Mouse (Mus musculus): ENCODE measurements around the gene Golga7b. TPM values are rescaled to one million over a fixed set of nuclear protein-coding genes. Genes with fewer than 3 reads are reported as not detected.

Gene Golga7b
- polyA plus RNA-seq, 1 experiment from 2014 or later = 0.11 TPM

DNA sequence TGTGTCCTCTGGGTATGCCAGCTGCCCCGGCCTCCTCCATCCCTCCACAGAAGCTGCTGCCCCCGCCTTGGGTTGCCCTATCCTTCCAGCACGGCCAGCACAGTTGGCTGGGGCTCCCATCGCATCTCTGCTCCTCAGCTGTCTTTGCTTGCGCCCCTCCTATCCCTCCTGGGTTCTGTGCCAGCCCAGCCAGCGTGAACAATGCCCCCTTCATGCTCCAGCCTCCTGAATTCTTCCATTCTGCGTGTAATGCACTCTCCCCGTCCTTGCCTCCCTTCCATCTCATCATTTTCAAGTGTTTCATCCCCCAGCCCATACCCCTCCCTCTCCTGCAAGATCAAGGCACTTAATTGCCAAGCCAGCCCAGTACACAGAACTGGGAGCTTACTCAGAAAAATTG lies 69.6 kb downstream of the Golga7b start:
- ATAC-seq (ENCODE audit: low read depth) = no peak
- H3K4me1 ChIP-seq (replicated peaks; ENCODE audit: control insufficient read depth, insufficient read depth, low read length) = peaks cover 10% of the 10 kb centered on the region; the same call in 1 of the 2 replicates
- no peak overlapping the region for H3K4me3 ChIP-seq (ENCODE audit: low read length)
- no peak overlapping the region for H3K9ac ChIP-seq (ENCODE audit: low read length)
- H3K4me2 ChIP-seq (ENCODE audit: low read depth, low read length) = no peak overlapping the region
- no peaks in the 10 kb centered on the region for H3K36me3 ChIP-seq (ENCODE audit: control insufficient read depth, insufficient read depth, low read length)
- 52% methylated on average over 8 of the region's 8 CpGs for WGBS
- H3K27ac ChIP-seq (ENCODE audit: low read length) = 0 out of 2 replicates have a peak overlapping the region, but pooled peaks have one; percentile 13
- H3K27me3 ChIP-seq (ENCODE audit: control insufficient read depth, insufficient read depth, low read depth, low read length) = peaks cover 2% of the 10 kb centered on the region; the same call in 1 of the 2 replicates
- no peaks in the 10 kb centered on the region for H3K9me3 ChIP-seq (ENCODE audit: control insufficient read depth, low read length)

DNA sequence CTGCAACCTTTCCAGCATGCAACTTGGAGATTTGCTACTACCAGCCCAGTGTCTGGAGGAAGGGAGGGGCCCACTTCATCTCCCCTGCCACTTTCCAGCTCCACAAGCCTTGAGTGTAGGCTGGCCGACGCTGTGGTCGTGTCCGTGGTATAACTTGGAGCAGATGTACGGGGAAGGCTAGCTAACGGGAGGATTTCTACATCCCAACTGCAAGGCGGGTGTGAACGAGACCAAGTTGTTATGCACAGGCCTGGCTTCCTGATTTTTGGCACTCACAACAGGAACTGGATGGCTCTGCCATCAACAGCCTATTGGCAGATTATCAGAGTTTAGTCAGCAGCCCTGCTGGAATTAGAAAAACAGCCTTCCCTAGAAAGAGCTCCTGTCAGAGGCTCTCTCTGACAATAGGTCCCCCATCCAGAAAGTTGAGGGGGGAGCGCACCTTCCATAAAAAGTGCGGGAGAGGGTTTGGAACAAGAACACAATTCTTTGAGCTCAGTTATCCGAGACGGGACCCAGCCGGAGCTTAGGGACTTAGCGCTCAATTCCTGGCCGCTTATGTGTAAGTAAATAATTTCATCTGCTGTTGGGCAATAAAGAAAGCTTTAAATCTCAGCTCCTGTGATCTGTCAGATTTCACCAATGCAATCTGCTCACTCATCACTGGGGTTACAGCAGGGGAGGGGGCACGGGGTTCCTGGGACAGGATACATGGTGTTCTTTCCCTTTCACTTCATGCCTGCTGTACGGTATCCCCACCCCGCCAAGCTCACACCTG lies 70.5 kb downstream of the Golga7b start:
- peaks cover 10% of the 10 kb centered on the region; the same call in 1 of the 2 replicates for H3K4me1 ChIP-seq (replicated peaks; ENCODE audit: control insufficient read depth, insufficient read depth, low read length)
- H3K27ac ChIP-seq (ENCODE audit: low read length) = no peak overlapping the region
- H3K36me3 ChIP-seq (ENCODE audit: control insufficient read depth, insufficient read depth, low read length) = no peaks in the 10 kb centered on the region
- ATAC-seq (ENCODE audit: low read depth) = peak; percentile 67
- H3K4me3 ChIP-seq (ENCODE audit: low read length) = no peak overlapping the region
- peaks cover 2% of the 10 kb centered on the region; the same call in 1 of the 2 replicates for H3K27me3 ChIP-seq (ENCODE audit: control insufficient read depth, insufficient read depth, low read depth, low read length)
- H3K4me2 ChIP-seq (ENCODE audit: low read depth, low read length) = no peak overlapping the region
- H3K9ac ChIP-seq (ENCODE audit: low read length) = no peak overlapping the region
- no peaks in the 10 kb centered on the region for H3K9me3 ChIP-seq (ENCODE audit: control insufficient read depth, low read length)
- WGBS = 34% methylated on average over 18 of the region's 18 CpGs

Small RNA genes within 50 kb of the gene (microRNA-seq; reads per million reads assigned to microRNA genes)
- gene Gm26339 = not detected
- gene Mir3085 = not detected

Other genes starting within 250 kb of the Golga7b start
- 0.28 and 0.84 TPM in 2 replicates for gene Ankrd2, start 211.6 kb upstream of the Golga7b start, polyA plus RNA-seq (2015; fragmentation: Nextera tagmentation; extraction: Ambion mirVana)
- gene Hoga1, start 202.0 kb upstream of the Golga7b start, polyA plus RNA-seq (2015; fragmentation: Nextera tagmentation; extraction: Ambion mirVana) = 1.3 and 2.9 TPM in 2 replicates
- gene 4933411K16Rik, start 195.3 kb upstream of the Golga7b start, polyA plus RNA-seq (2015; fragmentation: Nextera tagmentation; extraction: Ambion mirVana) = not detected in 2 replicates
- 16.5 and 18.5 TPM in 2 replicates for gene Morn4, start 161.2 kb upstream of the Golga7b start, polyA plus RNA-seq (2015; fragmentation: Nextera tagmentation; extraction: Ambion mirVana)
- 7.5 and 8.4 TPM in 2 replicates for gene Pi4k2a, start 157.1 kb upstream of the Golga7b start, polyA plus RNA-seq (2015; fragmentation: Nextera tagmentation; extraction: Ambion mirVana)
- 84.9 and 87.6 TPM in 2 replicates for gene Avpi1, start 118.5 kb upstream of the Golga7b start, polyA plus RNA-seq (2015; fragmentation: Nextera tagmentation; extraction: Ambion mirVana)
- gene Marveld1, start 100.2 kb upstream of the Golga7b start, polyA plus RNA-seq (2015; fragmentation: Nextera tagmentation; extraction: Ambion mirVana) = 8.9 and 9.8 TPM in 2 replicates
- gene Zfyve27, start 83.6 kb upstream of the Golga7b start, polyA plus RNA-seq (2015; fragmentation: Nextera tagmentation; extraction: Ambion mirVana) = 26.3 and 26.4 TPM in 2 replicates
- 0.35 and 0.60 TPM in 2 replicates for gene Sfrp5, start 45.3 kb upstream of the Golga7b start, polyA plus RNA-seq (2015; fragmentation: Nextera tagmentation; extraction: Ambion mirVana)
- gene Crtac1, start 184.2 kb downstream of the Golga7b start, polyA plus RNA-seq (2015; fragmentation: Nextera tagmentation; extraction: Ambion mirVana) = 1.0 TPM in 2 replicates